Mouse (Mus musculus) heart, embryonic 12.5 days (tissue): ENCODE measurements around the gene Spred2. TPM values are rescaled to one million over a fixed set of nuclear protein-coding genes. Genes with fewer than 3 reads are reported as not detected.

ENCODE experiments used
- ATAC-seq: fragments of 200-750 bp; cut with Nextera tagmentation; 2 replicates; pipeline ENCODE4 v1.8.0; 2017; ENCODE audit warnings: moderate TSS enrichment, moderate library complexity; ENCODE audit not compliant: insufficient number of reproducible peaks, low FRiP score
- H3K27ac ChIP-seq: fragments of 300-500 bp; sonication (generic); 2 replicates; pipeline ENCODE4 v1.5.1; 2016; ENCODE audit warnings: mild to moderate bottlenecking, moderate library complexity; ENCODE audit not compliant: poor library complexity, severe bottlenecking
- H3K27me3 ChIP-seq: fragments of 300-500 bp; sonication (generic); replicated peaks from 2 replicates; pipeline ENCODE4 v1.6.1; 2016; ENCODE audit warnings: mild to moderate bottlenecking, moderate library complexity
- H3K36me3 ChIP-seq: fragments of 300-500 bp; sonication (generic); 2 replicates; pipeline ENCODE4 v1.6.1; 2016; ENCODE audit warnings: mild to moderate bottlenecking, moderate library complexity
- H3K4me1 ChIP-seq: fragments of 300-500 bp; sonication (generic); replicated peaks from 2 replicates; pipeline ENCODE4 v1.6.1; 2016; ENCODE audit warnings: mild to moderate bottlenecking
- H3K4me2 ChIP-seq: fragments of 300-500 bp; sonication (generic); 2 replicates; pipeline ENCODE4 v1.6.1; 2016; ENCODE audit warnings: mild to moderate bottlenecking, moderate library complexity
- H3K4me3 ChIP-seq: fragments of 300-500 bp; sonication (generic); 2 replicates; pipeline ENCODE4 v1.5.1; 2016; ENCODE audit warnings: mild to moderate bottlenecking
- H3K9ac ChIP-seq: fragments of 300-500 bp; sonication (generic); 2 replicates; pipeline ENCODE4 v1.6.1; 2016; ENCODE audit warnings: mild to moderate bottlenecking, moderate library complexity
- H3K9me3 ChIP-seq: fragments of 300-500 bp; sonication (generic); replicated peaks from 2 replicates; pipeline ENCODE4 v1.6.1; 2016; ENCODE audit warnings: mild to moderate bottlenecking, moderate library complexity
- WGBS: fragments of 180-500 bp; shearing (Covaris S2); methylation state at CpG from one replicate; pipeline ENCODE4 v1.1.7; 2016; 5-methylcytosine and 5-hydroxymethylcytosine counted together
- polyA plus RNA-seq: library from polyadenylated mRNA; unstranded; fragments of >200 nt; fragmentation: Nextera tagmentation; extraction: Ambion mirVana; gene quantifications from 2 replicates; pipeline ENCODE4 v1.2.1, GENCODE M21; 2016

Gene Spred2
- polyA plus RNA-seq, 1 experiment from 2014 or later, result 5.5 TPM

DNA sequence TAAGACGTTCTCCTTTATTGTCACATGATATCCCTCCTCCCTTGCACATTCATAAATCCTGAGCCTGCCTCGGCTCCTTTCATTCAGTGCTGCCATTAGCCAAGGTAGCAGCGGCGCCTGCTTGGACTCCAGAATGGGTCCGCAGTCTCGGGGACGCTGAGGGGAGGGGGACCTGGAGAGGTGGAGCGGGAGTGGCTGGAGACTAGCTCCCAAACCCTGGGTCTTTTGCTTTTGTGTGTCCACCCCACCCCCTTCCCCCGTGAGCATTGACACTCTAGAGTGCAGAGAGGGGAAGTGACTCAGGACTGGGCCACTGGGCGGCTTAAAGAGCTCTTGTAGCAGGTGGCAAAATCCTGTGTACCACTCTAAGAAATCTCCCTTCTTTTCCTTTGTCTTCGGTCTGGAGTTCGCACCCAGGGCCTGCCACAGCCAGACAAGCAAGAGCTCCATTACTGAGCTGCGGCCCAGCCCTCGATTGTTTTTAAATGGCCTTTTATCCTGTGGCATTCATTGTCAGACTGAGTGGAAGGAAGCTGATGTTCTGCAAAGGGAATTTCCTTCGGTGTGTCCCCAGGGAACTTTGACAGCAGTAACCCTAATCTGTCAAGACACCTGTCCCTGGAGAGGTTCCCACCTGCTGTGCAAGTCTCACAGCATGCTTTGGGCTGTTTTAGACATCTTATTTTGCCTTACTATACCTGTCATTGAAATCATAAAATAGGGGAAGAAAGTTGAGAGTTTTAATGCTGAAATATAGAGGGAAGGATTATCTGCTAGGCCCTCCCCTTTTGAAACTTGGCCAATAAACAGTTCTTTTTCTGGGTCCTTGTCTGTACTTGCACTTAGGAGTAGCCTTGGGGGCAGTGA is 2.0 kb downstream of the Spred2 start:
- Histone ChIP-seq H3K27ac (peak overlapping the region; percentile 25), H3K27me3 (no peaks in the 10 kb centered on the region), H3K4me2 (peak overlapping the region; percentile 78), H3K9me3 (no peaks in the 10 kb centered on the region), H3K4me1 (peaks cover 28% of the 10 kb centered on the region), H3K9ac (peak overlapping the region; percentile 90; the same call in 1 of the 2 replicates), H3K4me3 (peak overlapping the region; percentile 90), H3K36me3 (no peaks in the 10 kb centered on the region)
- ATAC-seq, result peak; percentile 19
- WGBS, result 9% methylated on average over 15 of the region's 15 CpGs

DNA sequence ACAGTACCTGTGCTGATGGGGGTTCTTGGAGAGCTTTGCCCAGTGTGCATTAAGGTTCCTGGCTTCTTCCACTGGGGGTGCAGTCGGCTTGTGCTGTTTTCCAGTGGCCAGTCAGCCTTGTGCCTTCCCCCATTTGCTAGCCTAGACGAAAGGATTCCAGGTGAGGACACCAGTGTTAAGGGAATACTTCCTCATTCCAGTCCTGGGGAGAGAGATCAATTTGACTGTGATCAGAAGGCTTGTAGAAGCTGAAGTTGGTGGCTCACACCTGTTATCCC is 2.6 kb downstream of the Spred2 start:
- no peak overlapping the region for H3K4me3 ChIP-seq

DNA sequence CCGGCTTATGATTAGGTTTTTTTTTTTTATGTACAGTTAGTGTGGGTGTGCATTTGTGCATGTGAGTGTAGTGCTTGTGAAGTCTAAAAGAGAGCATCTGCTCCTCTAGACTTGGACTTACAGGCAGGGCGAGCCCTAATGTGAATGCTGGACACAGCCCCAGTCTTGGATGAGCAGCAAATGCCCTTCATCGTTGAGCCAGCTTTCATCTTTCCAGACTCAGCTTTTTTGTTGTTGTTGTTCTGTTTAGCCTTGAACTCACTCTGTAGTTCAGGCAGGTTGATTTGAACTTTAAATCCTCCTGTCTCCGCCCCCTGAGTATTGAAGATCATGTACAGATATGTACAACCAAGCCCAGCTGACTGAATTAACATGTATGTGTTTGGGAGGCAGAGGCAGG is 4.5 kb downstream of the Spred2 start:
- Histone ChIP-seq H3K9ac (no peak overlapping the region), H3K9me3 (no peaks in the 10 kb centered on the region), H3K27me3 (no peaks in the 10 kb centered on the region), H3K4me1 (peaks cover 30% of the 10 kb centered on the region), H3K4me2 (no peak overlapping the region), H3K4me3 (no peak overlapping the region), H3K27ac (no peak overlapping the region), H3K36me3 (no peaks in the 10 kb centered on the region)
- WGBS, result 85% methylated on average over 4 of the region's 4 CpGs
- ATAC-seq, result no peak

More for the DNA sequence above, 2.6 kb downstream of the Spred2 start:
- ATAC-seq, result no peak
- Histone ChIP-seq H3K27ac (no peak overlapping the region), H3K4me1 (peaks cover 28% of the 10 kb centered on the region), H3K36me3 (no peaks in the 10 kb centered on the region), H3K9me3 (no peaks in the 10 kb centered on the region), H3K27me3 (no peaks in the 10 kb centered on the region), H3K9ac (no peak overlapping the region), H3K4me2 (peak overlapping the region; percentile 78; the same call in 1 of the 2 replicates)
- WGBS, result 73% methylated on average over 2 of the region's 2 CpGs

DNA sequence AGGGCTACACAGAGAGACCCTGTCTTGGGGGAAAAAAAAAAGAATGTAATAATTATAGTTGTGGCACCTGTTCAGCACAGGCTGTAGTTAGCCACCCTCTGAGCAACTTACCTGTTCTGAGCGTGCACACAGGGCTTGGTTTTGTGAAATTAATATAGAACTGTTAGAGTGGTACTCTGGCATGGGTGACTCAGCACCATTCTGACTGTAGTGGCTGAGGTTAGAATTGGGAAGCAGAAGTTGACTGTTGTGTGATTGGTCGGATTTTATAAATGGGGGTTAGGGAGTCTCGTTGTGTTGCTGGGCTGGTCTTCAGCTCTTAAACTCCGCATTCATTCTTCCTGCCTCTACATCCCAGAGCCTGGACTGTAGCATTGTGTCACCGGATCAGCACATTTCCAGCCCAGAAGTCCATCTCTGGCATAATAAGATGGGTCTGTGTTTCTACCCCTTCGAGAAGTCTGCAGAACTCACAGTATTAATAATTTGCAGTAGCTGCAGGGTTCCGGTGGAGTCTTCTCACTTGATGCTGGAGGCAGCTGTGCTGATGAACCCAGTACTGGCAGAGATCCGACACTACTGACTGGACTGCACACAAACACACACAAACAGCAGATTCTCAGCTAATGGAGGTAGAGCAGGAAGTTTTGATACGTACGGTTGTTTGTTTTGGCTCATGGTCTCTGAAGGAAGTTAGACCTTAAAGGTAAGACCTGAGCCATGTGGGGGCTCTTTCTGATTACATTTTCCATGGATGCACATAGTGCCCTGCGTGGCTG is 5.1 kb downstream of the Spred2 start:
- Histone ChIP-seq H3K4me1 (peaks cover 29% of the 10 kb centered on the region), H3K4me2 (no peak overlapping the region), H3K4me3 (no peak overlapping the region), H3K9me3 (no peaks in the 10 kb centered on the region), H3K27me3 (no peaks in the 10 kb centered on the region), H3K27ac (no peak overlapping the region), H3K9ac (no peak overlapping the region), H3K36me3 (no peaks in the 10 kb centered on the region)
- 75% methylated on average over 11 of the region's 11 CpGs for WGBS
- no peak for ATAC-seq

DNA sequence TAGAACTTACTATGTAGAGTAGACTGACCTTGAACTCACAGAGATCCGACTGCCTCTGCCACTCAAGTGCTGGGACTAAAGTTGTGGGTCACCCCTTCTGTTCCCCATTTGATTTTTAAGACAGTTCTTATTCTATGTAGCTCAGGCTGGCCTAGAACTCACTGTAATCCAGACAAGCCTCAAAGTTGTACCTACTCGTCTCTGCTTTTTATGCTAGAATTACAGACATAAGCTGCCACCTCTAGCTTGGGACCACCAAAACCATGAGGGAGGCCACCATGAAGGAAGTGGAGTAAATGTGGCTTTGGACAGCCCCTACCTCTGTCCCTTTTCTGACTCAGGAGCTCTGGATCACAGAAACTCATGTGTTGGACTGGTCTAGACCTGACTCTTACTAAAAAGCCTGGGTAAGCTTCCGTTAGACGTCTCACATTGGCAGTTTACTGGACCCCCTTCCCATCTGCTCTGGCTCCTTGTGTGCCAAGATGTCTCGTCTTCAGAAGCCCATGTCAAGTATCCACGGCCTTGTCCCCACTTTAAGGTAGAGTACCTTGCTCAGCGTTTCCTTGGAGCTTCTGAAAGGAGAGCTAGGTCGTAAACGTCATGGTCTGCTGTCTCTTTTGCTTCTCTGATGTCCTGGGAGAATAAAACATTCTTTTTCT is 7.5 kb downstream of the Spred2 start:
- H3K36me3 ChIP-seq, result no peaks in the 10 kb centered on the region
- no peak overlapping the region for H3K27ac ChIP-seq
- WGBS, result 90% methylated on average over 9 of the region's 9 CpGs
- H3K9me3 ChIP-seq, result no peaks in the 10 kb centered on the region
- no peak for ATAC-seq
- H3K27me3 ChIP-seq, result no peaks in the 10 kb centered on the region
- peaks cover 40% of the 10 kb centered on the region for H3K4me1 ChIP-seq
- no peak overlapping the region for H3K4me2 ChIP-seq
- H3K4me3 ChIP-seq, result no peak overlapping the region
- no peak overlapping the region for H3K9ac ChIP-seq

DNA sequence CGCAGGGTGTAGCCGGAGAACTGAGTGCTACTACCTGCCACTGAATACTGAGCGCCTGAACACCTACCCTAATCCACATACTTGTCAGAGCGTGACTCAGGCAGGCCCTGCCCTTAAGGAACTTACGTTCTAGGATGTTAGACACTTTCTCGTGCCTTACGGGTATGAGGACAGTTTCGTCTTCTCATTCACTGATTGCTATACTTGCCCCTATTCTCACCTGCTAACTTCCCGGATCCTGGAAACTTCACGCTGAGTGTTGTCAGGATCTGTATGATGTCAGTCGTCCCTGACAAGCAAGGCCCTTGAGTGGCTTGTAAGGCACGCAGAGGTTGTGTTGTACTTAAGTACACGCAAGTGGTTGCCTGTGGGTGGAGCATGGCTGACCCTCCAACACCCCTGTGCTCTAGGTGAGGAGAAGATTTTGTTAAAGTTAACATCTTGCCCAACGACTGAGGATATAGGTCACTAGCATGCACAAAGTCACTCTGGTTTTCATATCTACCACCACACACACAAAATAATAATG is 8.9 kb downstream of the Spred2 start:
- no peak overlapping the region for H3K4me3 ChIP-seq
- no peaks in the 10 kb centered on the region for H3K36me3 ChIP-seq
- no peak overlapping the region for H3K27ac ChIP-seq
- H3K27me3 ChIP-seq, result no peaks in the 10 kb centered on the region
- peaks cover 47% of the 10 kb centered on the region for H3K4me1 ChIP-seq
- H3K9me3 ChIP-seq, result no peaks in the 10 kb centered on the region
- H3K9ac ChIP-seq, result peak overlapping the region; percentile 22; the same call in 1 of the 2 replicates
- no peak for ATAC-seq
- WGBS, result 58% methylated on average over 14 of the region's 14 CpGs
- no peak overlapping the region for H3K4me2 ChIP-seq

DNA sequence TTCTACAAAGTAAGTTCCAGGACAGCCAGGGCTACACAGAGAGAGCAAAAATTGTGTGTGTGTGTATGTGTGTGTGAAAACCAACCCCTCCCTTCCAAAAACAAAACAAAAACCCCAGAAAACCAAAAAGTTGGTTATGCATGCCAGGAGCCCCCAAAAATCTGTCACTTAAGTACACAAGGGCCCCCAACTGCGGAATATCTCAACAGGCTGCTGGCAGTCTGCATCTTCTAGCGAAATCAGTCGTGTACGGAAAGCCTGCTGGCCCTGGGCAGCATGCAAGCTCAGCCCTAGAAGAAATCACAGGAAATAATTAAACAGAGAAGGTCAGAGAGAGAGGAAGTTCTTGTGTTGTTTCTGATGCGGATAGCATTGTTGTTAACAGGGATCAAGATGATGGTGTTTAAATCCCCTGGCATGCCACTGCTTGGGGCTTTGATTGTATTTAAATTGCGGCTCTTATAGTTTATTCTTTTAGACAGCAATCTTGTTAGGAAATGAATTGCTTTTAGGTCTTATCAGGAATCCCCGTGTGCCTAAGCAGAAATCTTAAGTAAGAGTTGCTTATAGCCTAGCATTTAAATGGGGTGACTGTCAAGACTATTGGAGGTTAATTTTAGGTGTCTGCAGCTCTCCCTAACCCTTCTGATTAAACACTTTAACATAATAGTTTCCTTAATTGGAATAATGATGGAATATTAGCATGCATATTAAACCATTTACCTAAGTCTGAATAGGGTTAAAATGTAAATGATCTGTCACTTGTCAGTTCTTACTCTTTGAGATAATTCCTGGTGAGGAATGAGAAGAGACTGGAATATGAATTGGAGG is 11.6 kb downstream of the Spred2 start:
- H3K9ac ChIP-seq, result peak overlapping the region; percentile 23; the same call in 1 of the 2 replicates
- no peak overlapping the region for H3K4me3 ChIP-seq
- H3K4me1 ChIP-seq, result peaks cover 54% of the 10 kb centered on the region
- no peak for ATAC-seq
- WGBS, result 20% methylated on average over 7 of the region's 7 CpGs
- H3K27me3 ChIP-seq, result no peaks in the 10 kb centered on the region
- H3K27ac ChIP-seq, result peak overlapping the region; percentile 90
- peaks cover 4% of the 10 kb centered on the region; the same call in 1 of the 2 replicates for H3K36me3 ChIP-seq
- peak overlapping the region; percentile 54 for H3K4me2 ChIP-seq
- no peaks in the 10 kb centered on the region for H3K9me3 ChIP-seq

DNA sequence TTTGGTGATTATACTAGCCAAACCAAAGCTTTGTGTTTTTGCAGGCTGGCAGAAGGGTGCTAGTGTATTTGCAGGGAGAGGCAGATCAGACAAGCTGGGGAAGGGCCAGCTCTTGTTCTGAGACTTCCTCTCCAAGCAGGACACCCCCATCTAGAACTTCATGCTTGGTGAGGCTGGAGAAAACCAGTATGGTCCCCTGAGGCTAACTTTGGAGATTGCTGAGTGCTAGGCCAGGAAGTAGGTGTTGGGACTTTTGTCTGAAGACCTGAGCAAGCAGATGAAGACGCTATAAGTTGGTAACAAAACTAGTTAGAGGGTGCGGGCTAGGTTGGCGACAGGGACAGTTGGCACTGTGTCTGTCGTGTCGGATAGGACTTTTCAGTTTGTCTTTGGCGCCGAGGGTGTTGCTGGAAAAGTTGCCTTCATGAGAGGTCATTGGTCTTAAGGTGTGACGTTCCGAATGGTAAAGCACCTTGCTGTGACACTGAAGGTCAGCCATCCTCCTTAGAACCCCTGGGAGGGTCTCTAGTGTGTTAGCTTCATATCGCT is 14.4 kb downstream of the Spred2 start:
- ATAC-seq, result no peak
- no peak overlapping the region for H3K4me2 ChIP-seq
- H3K9ac ChIP-seq, result no peak overlapping the region
- H3K36me3 ChIP-seq, result peaks cover 5% of the 10 kb centered on the region; the same call in 1 of the 2 replicates
- WGBS, result 89% methylated on average over 10 of the region's 10 CpGs
- H3K27ac ChIP-seq, result no peak overlapping the region
- no peak overlapping the region for H3K4me3 ChIP-seq
- peaks cover 62% of the 10 kb centered on the region for H3K4me1 ChIP-seq
- no peaks in the 10 kb centered on the region for H3K27me3 ChIP-seq
- H3K9me3 ChIP-seq, result no peaks in the 10 kb centered on the region

DNA sequence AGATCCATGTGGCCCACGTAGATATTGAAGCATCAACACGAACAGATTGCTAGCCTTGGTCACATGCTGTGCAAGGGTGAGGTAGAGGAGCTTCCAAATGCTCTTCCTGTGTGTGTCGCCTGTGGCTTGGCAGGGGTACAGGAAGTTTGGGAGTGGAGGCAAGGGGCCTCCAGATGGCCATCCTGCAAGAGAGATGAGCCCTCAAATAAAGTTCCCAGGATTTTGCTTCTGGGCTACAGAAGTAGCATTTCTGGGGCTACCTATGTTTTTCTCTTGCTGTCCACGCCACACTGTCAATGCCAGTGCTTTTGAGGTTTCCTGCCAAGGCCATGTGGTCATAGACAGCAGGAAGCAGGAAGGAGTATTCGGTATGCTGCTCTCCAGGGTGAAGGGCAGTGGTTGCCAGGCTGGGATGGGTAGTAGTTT is 15.1 kb downstream of the Spred2 start:
- no peak for ATAC-seq
- WGBS, result 72% methylated on average over 5 of the region's 5 CpGs
- Histone ChIP-seq H3K4me3 (no peak overlapping the region), H3K27ac (no peak overlapping the region), H3K4me1 (peaks cover 62% of the 10 kb centered on the region), H3K27me3 (no peaks in the 10 kb centered on the region), H3K4me2 (no peak overlapping the region), H3K36me3 (peaks cover 5% of the 10 kb centered on the region; the same call in 1 of the 2 replicates), H3K9ac (no peak overlapping the region), H3K9me3 (no peaks in the 10 kb centered on the region)

DNA sequence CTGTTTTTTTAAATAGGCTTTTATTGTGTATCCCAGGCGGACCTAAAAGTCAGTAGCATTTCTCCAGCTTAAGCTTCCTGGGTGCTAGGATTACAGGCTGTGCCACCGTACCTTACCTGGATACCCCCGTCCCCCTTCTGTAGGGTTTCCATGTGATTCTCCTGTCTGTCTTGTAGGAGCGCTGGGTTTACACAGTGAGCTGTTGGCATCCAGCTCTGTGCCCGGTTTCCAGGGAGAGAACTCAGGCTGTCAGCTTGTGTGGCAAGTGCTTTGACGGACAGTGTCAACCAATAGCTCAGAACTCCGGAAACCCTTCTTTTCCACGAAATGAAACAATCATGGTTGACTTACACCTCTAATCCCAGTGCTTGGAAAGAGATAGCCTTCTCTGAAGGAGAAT is 15.7 kb downstream of the Spred2 start:
- H3K4me1 ChIP-seq, result peaks cover 59% of the 10 kb centered on the region
- H3K27me3 ChIP-seq, result no peaks in the 10 kb centered on the region
- H3K4me2 ChIP-seq, result no peak overlapping the region
- H3K36me3 ChIP-seq, result peaks cover 5% of the 10 kb centered on the region; the same call in 1 of the 2 replicates
- no peak overlapping the region for H3K27ac ChIP-seq
- no peak for ATAC-seq
- 89% methylated on average over 8 of the region's 8 CpGs for WGBS
- H3K4me3 ChIP-seq, result no peak overlapping the region
- no peaks in the 10 kb centered on the region for H3K9me3 ChIP-seq
- no peak overlapping the region for H3K9ac ChIP-seq
